Mouse (Mus musculus) liver, embryonic 11.5 days (tissue): Measurements from ENCODE around the gene Inpp4a. TPM values are rescaled to one million over a fixed set of nuclear protein-coding genes. Genes with fewer than 3 reads are reported as not detected.

Source experiments
- ATAC-seq: fragments of 200-750 bp; cut with Nextera tagmentation; replicated peaks from 2 replicates; pipeline ENCODE4 v1.8.0; 2017; ENCODE audit warnings: moderate number of reproducible peaks, mild to moderate bottlenecking, moderate TSS enrichment, moderate library complexity; ENCODE audit not compliant: low FRiP score
- DNase-seq: peaks from one replicate; pipeline ENCODE4 v3.0.0-alpha.2; 2017; ENCODE audit warnings: low spot score
- H3K27ac ChIP-seq: fragments of 300-500 bp; sonication (generic); 2 replicates; pipeline ENCODE4 v1.5.1; 2014; ENCODE audit warnings: mild to moderate bottlenecking, low read depth, low read length, control low read depth
- H3K27me3 ChIP-seq: fragments of 300-500 bp; sonication (generic); replicated peaks from 2 replicates; pipeline ENCODE4 v1.6.1; 2014; ENCODE audit warnings: low read length, mixed read lengths; ENCODE audit not compliant: control insufficient read depth, insufficient read depth
- H3K36me3 ChIP-seq: fragments of 300-500 bp; sonication (generic); 2 replicates; pipeline ENCODE4 v1.6.1; 2014; ENCODE audit warnings: mild to moderate bottlenecking, low read length, moderate library complexity, mixed read lengths; ENCODE audit not compliant: control insufficient read depth, insufficient read depth
- H3K4me1 ChIP-seq: fragments of 300-500 bp; sonication (generic); replicated peaks from 2 replicates; pipeline ENCODE4 v1.6.1; 2014; ENCODE audit warnings: low read length, mixed read lengths; ENCODE audit not compliant: control insufficient read depth, insufficient read depth
- H3K4me2 ChIP-seq: fragments of 300-500 bp; sonication (generic); 2 replicates; pipeline ENCODE4 v1.6.1; 2014; ENCODE audit warnings: mild to moderate bottlenecking, control low read depth, moderate library complexity
- H3K4me3 ChIP-seq: fragments of 300-500 bp; sonication (generic); 2 replicates; pipeline ENCODE4 v1.5.1; 2014; ENCODE audit warnings: low read depth, low read length, control low read depth
- H3K9ac ChIP-seq: fragments of 300-500 bp; sonication (generic); 2 replicates; pipeline ENCODE4 v1.6.1; 2014; ENCODE audit warnings: low read depth, low read length, control low read depth
- H3K9me3 ChIP-seq: fragments of 300-500 bp; sonication (generic); 2 replicates; pipeline ENCODE4 v1.6.1; 2016; ENCODE audit warnings: low read length, inconsistent platforms, mixed read lengths; ENCODE audit not compliant: control insufficient read depth
- whole genome bisulfite sequencing: fragments of 180-500 bp; shearing (Covaris S2); extraction: QIAGEN DNeasy Blood & Tissue Kit; methylation state at CpG from one replicate; pipeline ENCODE4 v1.1.7; 2014; 5-methylcytosine and 5-hydroxymethylcytosine counted together
- polyA plus RNA-seq: library from polyadenylated mRNA; unstranded; fragments of >200 nt; fragmentation: Nextera tagmentation; extraction: Ambion mirVana; gene quantifications from 2 replicates; pipeline ENCODE4 v1.2.1, GENCODE M21; 2014

Gene Inpp4a
- polyA plus RNA-seq, 1 experiment from 2014 or later: 6.8 TPM

DNA sequence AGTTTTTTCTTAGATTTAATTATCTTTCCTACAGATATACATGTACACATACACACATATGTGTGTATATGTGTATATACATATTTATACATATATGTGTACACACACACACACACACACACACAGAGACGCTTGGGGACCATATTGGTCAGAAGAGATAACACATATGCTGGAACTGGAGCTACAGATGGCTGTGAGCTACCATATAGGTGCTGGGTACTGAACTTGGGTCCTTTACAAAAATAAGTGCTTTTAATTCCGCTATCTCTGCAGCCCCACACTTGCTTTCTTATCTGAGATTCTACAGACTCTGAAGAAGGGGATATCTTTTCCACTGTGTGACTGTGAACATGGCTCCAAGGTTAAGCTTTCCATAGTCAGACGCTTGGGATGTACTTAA, 43.6 kb downstream of the Inpp4a start:
- Histone ChIP-seq H3K4me2 (no peak overlapping the region), H3K27me3 (no peaks in the 10 kb centered on the region), H3K36me3 (no peaks in the 10 kb centered on the region), H3K9me3 (no peaks in the 10 kb centered on the region), H3K27ac (no peak overlapping the region), H3K9ac (no peak overlapping the region), H3K4me3 (no peak overlapping the region), H3K4me1 (peaks cover 8% of the 10 kb centered on the region)
- DNase-seq (no peak), ATAC-seq (peak; percentile 80)
- 59% methylated on average over 3 of the region's 3 CpGs for WGBS

DNA sequence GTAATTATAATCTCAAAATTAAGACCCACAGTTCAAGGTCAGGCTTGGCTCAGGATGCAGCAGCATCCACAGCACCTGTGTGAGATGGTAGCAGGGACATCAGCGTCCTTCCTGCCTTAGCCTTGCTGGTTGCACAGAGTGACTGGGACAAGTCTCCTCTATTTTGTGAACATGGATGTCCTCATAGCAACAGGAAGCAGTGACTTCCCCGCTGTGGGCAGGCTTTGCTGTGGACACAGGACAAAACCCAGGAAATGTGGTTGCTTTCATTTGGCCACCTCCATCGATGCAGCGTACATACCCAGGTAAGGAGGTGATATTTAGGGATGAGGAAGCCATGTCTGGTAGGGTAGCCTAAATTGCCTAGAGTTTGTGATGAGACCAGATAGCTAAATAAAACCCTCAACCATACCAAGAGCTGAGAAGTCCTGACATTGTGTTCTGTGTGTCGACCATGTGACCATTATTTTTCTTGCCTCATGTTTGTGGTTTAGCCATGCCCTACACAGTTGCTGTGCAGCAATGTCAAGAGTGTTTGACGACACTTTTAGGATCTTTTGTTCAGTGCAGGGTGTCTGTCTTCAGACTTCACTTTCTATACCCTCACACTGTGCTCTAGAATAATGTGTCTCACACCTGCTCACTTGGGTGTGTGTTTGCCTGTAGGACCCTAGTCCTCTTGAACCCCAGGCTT, 44.7 kb downstream of the Inpp4a start:
- Histone ChIP-seq H3K4me1 (peaks cover 8% of the 10 kb centered on the region), H3K9me3 (no peaks in the 10 kb centered on the region), H3K27me3 (no peaks in the 10 kb centered on the region), H3K27ac (no peak overlapping the region), H3K4me2 (no peak overlapping the region), H3K4me3 (no peak overlapping the region), H3K9ac (no peak overlapping the region), H3K36me3 (no peaks in the 10 kb centered on the region)
- no peak for DNase-seq
- WGBS: 70% methylated on average over 6 of the region's 6 CpGs
- no peak for ATAC-seq

DNA sequence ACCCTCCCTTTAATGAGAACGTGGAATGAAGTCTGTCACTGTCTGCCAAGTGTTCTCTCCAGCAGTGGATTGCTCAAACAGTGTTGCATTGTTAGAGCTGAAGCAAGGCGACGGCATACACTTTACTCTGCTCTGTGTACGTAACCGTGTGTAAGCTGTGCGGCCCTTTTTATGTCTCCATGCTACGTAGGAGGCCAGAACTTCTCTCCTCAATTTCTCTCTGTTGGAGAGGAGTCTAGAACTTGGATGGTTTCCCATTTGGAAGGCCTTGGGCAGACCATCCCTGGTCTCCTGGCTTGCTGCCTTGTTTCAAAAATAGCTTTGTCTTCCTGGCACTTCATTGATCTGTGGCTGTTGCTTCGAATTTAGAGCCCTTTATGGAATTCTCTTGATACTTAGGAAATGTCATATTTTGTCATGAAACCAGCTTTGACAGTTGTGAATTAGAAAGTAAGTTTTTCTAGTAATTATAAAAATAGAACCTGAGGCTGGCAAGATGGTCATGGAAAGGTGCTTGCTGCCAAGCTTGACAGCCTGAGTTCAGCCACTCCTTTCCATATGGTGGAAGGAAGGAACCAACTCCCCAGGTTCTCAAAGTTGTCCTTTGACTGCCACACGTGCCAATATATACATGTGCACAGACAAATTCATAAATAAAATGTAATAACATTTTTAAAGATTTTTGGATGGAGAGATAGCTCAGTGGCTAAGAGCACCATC, 47.9 kb downstream of the Inpp4a start:
- Histone ChIP-seq H3K9me3 (no peaks in the 10 kb centered on the region), H3K36me3 (no peaks in the 10 kb centered on the region), H3K27ac (no peak overlapping the region), H3K27me3 (no peaks in the 10 kb centered on the region), H3K9ac (no peak overlapping the region), H3K4me2 (no peak overlapping the region), H3K4me1 (peaks cover 13% of the 10 kb centered on the region), H3K4me3 (no peak overlapping the region)
- DNase-seq (no peak), ATAC-seq (no peak)
- WGBS: 75% methylated on average over 9 of the region's 9 CpGs

DNA sequence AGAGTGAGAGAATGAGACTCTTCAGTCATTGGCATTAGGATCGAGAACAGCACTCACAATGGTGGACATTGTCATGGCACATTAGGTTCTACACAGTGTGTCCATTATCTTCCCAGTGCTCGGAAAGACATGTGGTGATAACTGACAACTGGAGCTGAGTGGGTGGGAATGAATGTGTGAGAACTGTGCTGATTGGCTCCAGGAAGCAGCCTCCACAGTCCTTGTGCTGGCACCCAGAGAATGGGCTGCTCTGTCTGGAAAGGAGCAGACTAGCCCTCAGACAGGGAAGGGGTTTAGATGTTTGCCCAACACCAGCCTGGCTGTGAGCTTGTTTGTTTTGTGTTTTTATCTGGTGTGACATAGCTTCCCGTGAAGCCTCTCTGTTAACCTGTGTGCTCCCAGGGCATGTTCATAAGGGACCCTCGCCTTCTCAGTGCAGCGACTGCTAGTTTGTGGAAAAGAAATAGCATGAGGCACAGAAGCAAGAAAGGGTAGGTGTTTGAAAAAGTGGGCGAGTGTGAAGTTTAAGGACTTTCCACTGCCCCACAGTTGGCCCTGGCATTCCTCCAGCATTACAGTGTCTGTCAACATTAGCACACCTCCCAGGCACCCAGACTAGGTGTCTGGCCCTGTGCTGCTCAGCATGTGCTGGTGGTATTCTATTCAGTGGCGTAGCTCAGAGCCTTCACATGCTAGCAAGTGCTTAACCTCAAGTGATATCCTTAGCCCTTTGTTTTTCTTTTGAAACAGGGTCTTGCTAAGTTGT, 51.4 kb downstream of the Inpp4a start:
- 58% methylated on average over 7 of the region's 7 CpGs for WGBS
- Histone ChIP-seq H3K4me2 (no peak overlapping the region), H3K27me3 (no peaks in the 10 kb centered on the region), H3K27ac (no peak overlapping the region), H3K9ac (no peak overlapping the region), H3K36me3 (no peaks in the 10 kb centered on the region), H3K4me3 (no peak overlapping the region), H3K9me3 (no peaks in the 10 kb centered on the region), H3K4me1 (peaks cover 5% of the 10 kb centered on the region)
- ATAC-seq: no peak; the same call in 1 of the 2 replicates
- DNase-seq: no peak

DNA sequence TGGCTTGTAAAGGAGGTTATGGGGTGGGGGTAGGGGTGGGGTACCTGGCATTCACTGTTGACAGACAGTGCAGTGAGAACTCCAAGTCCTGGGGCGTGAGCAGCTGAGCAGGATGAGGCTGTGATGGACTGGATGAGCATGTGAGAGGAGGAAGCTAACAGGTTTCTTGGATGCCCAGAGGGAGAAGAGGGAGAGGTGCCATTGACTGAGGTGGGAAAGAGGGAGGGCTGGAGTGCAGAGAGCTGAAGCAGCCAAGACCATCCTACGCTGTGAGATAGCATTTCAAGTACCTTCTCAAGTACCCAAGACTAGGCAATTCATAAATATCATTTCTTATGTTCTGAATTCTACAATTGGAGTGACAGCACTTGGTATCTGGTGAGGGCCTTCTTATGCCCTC, 52.3 kb downstream of the Inpp4a start:
- no peak overlapping the region for H3K4me3 ChIP-seq
- no peaks in the 10 kb centered on the region for H3K27me3 ChIP-seq
- H3K9me3 ChIP-seq: no peaks in the 10 kb centered on the region
- ATAC-seq: no peak
- WGBS: 75% methylated on average over 2 of the region's 2 CpGs
- H3K9ac ChIP-seq: no peak overlapping the region
- no peak for DNase-seq
- H3K27ac ChIP-seq: no peak overlapping the region
- no peak overlapping the region for H3K4me2 ChIP-seq
- no peaks in the 10 kb centered on the region for H3K36me3 ChIP-seq
- H3K4me1 ChIP-seq: peaks cover 5% of the 10 kb centered on the region

DNA sequence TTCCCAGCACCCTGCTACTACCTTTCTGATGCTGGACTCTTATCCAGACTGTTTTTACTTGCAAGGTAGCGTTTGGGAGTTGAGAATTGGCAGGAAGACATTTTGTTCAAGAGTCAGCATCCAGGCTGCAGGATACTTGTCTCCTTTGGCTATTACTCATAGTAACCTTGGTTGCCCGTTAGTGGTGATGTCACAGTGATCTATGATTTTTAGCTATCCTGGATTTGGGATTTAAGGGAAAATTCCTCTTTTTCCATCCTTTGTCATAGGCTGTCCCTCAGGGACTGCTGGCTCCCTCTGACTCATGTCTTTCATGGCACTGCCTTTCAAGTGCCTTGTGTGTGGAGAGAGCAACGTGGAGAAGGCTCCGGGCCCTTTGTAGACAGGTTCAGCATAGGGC, 53.8 kb downstream of the Inpp4a start:
- H3K4me2 ChIP-seq: no peak overlapping the region
- no peak overlapping the region for H3K4me3 ChIP-seq
- H3K27ac ChIP-seq: no peak overlapping the region
- no peak overlapping the region for H3K9ac ChIP-seq
- no peak for DNase-seq
- no peaks in the 10 kb centered on the region for H3K27me3 ChIP-seq
- no peak for ATAC-seq
- peaks cover 5% of the 10 kb centered on the region for H3K4me1 ChIP-seq
- no peaks in the 10 kb centered on the region for H3K9me3 ChIP-seq
- H3K36me3 ChIP-seq: no peaks in the 10 kb centered on the region
- 83% methylated on average over 4 of the region's 4 CpGs for WGBS

DNA sequence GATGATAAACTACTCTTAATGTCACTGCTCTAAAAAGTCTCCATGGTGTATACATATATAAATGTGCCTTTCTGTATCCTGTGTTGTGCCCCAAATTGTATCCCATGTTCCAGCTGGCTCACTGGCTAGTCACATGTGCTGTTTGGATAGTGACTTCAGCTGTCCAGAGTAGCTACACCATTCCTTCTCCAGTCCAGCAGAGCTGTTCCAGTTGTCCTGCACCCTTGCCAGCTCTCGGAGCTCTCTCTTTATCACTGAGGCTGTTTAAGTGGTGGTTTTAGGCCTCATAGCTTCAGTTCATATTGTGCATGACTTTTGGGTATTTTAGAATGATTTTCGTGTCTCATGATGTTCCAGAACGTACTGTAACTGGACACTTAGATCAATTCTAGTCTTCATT, 55.8 kb downstream of the Inpp4a start:
- no peaks in the 10 kb centered on the region for H3K27me3 ChIP-seq
- DNase-seq: no peak
- 81% methylated on average over 3 of the region's 3 CpGs for WGBS

DNA sequence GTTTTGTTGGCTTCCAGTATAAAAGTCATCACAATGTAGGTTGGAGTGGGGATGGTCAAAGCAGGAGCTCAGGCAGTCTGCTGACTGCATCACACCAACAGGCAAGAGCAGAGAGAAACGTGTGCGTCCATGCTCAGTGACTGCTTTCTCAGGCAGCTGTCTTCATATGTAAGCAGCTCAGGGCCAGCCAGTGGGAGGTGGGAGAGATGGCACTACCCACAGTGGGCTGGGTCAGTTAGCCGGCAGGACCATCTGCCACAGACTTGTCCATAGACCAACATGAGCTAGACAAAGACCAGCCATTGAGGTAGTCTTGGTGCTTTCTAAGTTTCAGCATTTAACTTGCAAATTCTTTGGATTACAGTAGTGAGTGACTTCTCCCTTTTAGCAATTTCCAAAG, 56.6 kb downstream of the Inpp4a start:
- Histone ChIP-seq H3K27ac (no peak overlapping the region), H3K9me3 (no peaks in the 10 kb centered on the region), H3K27me3 (no peaks in the 10 kb centered on the region), H3K4me3 (no peak overlapping the region), H3K36me3 (no peaks in the 10 kb centered on the region), H3K4me1 (peaks cover 2% of the 10 kb centered on the region; the same call in 1 of the 2 replicates), H3K4me2 (no peak overlapping the region), H3K9ac (no peak overlapping the region)
- 87% methylated on average over 3 of the region's 3 CpGs for WGBS
- no peak for DNase-seq
- no peak for ATAC-seq

More for the DNA sequence above, 55.8 kb downstream of the Inpp4a start:
- ATAC-seq: no peak
- Histone ChIP-seq H3K4me3 (no peak overlapping the region), H3K4me2 (no peak overlapping the region), H3K9me3 (no peaks in the 10 kb centered on the region), H3K4me1 (peaks cover 5% of the 10 kb centered on the region), H3K36me3 (no peaks in the 10 kb centered on the region), H3K27ac (no peak overlapping the region), H3K9ac (no peak overlapping the region)
